Mouse (Mus musculus): ENCODE data around the gene Vill. TPM values are rescaled to one million over a fixed set of nuclear protein-coding genes. Genes with fewer than 3 reads are reported as not detected.

Gene Vill
- 4.2 TPM in 2 replicates for polyA plus RNA-seq (2015; fragmentation: Nextera tagmentation; extraction: Ambion mirVana)

GRCm38 (mm10) chr9:119052154-119052944 is at the start of gene Vill:
Vill (plus strand) TSS chr9:119052778.
- no peak within 1 kb of the TSS for H3K27ac ChIP-seq
- peak within 1 kb of the TSS; percentile 53; the same call in 1 of the 2 replicates for H3K9ac ChIP-seq
- H3K4me3 ChIP-seq: peak within 1 kb of the TSS; percentile 24
- peaks cover 30% of the 10 kb centered on the region for H3K27me3 ChIP-seq
- H3K9me3 ChIP-seq: no peaks in the 10 kb centered on the region
- H3K4me1 ChIP-seq (replicated peaks): peaks cover 14% of the 10 kb centered on the region
- no peaks in the 10 kb centered on the region for H3K36me3 ChIP-seq
- peak within 1 kb of the TSS; percentile 51 for H3K4me2 ChIP-seq
- ATAC-seq (ENCODE audit: low FRiP score): peak; percentile 64; the same call in 1 of the 2 replicates
- 18% methylated on average over 22 of the region's 22 CpGs for WGBS

DNA sequence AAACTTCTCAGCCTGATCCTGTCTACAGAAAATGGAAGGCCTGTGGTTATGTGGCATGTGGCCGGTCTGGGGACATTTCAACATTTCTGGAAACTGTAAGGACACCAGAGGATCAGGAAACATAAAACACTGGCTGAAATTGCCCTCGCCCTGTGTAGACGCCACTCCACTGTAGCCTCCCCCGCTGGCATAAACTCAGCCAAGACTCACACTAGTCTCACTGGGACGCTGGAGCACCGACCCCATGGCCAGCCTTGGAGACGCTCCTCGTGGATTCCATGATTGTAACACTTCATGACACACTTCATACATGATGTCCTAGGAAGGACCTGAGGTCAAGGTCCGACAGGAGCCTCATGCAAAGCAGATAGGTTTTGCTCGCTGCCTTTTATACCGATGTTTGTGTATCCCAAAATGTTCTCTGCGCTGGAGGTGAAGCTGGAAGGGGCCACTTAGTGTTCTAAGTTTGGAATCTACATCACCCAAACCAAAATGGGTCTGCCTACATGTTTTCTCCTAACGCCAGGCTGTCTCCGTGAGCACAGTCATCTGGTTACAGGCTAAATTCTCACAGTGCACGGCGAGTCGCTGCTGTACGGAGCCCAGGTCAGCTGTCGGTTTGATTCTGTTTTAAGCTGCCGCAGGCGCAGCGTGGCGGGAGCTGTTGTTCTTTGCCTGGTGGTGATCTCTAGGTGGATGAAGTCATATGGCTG is 48.4 kb upstream of the Vill start:
- H3K36me3 ChIP-seq: no peaks in the 10 kb centered on the region
- no peak overlapping the region for H3K4me3 ChIP-seq
- WGBS: 90% methylated on average over 23 of the region's 23 CpGs
- no peak for ATAC-seq (ENCODE audit: low FRiP score)
- H3K27ac ChIP-seq: no peak overlapping the region
- no peaks in the 10 kb centered on the region for H3K9me3 ChIP-seq
- H3K27me3 ChIP-seq: no peaks in the 10 kb centered on the region
- no peak overlapping the region for H3K9ac ChIP-seq
- no peak overlapping the region for H3K4me2 ChIP-seq
- H3K4me1 ChIP-seq (replicated peaks): peaks cover 30% of the 10 kb centered on the region

DNA sequence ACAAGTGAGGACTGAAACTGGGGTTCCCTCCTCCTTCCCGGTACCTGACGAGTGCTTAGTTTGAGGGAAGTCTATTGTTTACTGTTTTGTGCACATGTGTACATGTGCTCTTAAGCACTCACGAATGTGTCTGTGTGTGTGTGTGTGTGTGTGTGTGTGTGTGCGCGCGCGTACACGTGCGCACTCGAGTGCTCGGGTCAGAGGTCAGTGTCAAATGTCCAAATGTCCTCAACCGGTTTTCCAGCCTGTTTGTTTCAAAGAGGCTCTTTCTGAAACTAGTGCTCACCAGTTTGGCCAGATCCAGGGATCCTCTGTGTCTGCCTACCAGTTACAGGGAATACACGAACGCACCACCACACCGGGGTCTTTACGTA is 47.9 kb upstream of the Vill start:
- 86% methylated on average over 16 of the region's 16 CpGs for WGBS
- Histone ChIP-seq H3K4me2 (no peak overlapping the region), H3K27me3 (no peaks in the 10 kb centered on the region), H3K4me1 (replicated peaks) (peaks cover 32% of the 10 kb centered on the region), H3K36me3 (no peaks in the 10 kb centered on the region), H3K9me3 (no peaks in the 10 kb centered on the region), H3K4me3 (no peak overlapping the region), H3K9ac (no peak overlapping the region), H3K27ac (peak overlapping the region; percentile 23; the same call in 1 of the 2 replicates)
- no peak for ATAC-seq (ENCODE audit: low FRiP score)

DNA sequence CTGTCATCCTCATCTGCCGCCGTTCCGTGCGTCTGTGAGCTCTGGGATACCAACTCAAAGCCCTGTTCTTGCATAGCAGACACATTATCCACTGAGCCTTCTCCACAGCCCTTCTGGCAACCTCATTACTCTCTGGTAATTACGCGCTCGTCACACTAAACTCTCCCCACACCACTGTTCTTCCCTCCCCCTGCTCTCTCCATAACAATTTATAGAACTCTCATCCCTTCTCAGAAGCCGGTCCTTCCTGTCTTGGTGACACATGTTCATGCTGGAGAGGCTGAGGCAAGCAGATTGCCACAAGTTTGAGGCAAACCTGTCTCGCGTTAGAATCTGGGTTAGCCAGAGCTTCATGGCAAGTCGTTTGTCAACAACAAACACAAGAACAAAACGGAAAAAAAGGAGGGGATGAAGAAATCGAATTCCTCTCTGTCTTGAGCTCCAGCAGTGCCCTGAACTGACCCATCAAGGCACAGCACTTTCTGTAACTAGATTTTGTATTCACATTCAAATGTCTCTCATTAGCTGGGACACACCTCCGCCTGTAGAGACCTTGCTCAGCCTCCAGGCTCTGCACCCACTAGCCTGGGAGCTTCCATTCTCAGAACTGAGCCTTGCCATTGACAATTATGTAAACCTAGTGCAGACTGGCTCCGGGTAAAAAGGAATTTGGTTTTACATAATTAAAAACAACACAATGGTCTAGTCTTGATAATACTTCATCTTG is 47.1 kb upstream of the Vill start:
- H3K4me3 ChIP-seq: no peak overlapping the region
- no peaks in the 10 kb centered on the region for H3K36me3 ChIP-seq
- peaks cover 32% of the 10 kb centered on the region for H3K4me1 ChIP-seq (replicated peaks)
- H3K9ac ChIP-seq: no peak overlapping the region
- 59% methylated on average over 15 of the region's 15 CpGs for WGBS
- H3K9me3 ChIP-seq: no peaks in the 10 kb centered on the region
- H3K4me2 ChIP-seq: no peak overlapping the region
- no peaks in the 10 kb centered on the region for H3K27me3 ChIP-seq
- H3K27ac ChIP-seq: peak overlapping the region; percentile 23; the same call in 1 of the 2 replicates
- ATAC-seq (ENCODE audit: low FRiP score): no peak

- Histone ChIP-seq H3K9me3 (no peaks in the 10 kb centered on the region), H3K4me2 (no peak overlapping the region), H3K4me1 (replicated peaks) (peaks cover 32% of the 10 kb centered on the region), H3K27me3 (no peaks in the 10 kb centered on the region), H3K9ac (no peak overlapping the region), H3K4me3 (no peak overlapping the region), H3K36me3 (peaks cover 5% of the 10 kb centered on the region; the same call in 1 of the 2 replicates), H3K27ac (no peak overlapping the region)
- no peak for ATAC-seq (ENCODE audit: low FRiP score)
- 88% methylated on average over 10 of the region's 10 CpGs for WGBS
These were observed 45.3 kb upstream of the Vill start for GRCm38 (mm10) chr9:119007266-119007665.

DNA sequence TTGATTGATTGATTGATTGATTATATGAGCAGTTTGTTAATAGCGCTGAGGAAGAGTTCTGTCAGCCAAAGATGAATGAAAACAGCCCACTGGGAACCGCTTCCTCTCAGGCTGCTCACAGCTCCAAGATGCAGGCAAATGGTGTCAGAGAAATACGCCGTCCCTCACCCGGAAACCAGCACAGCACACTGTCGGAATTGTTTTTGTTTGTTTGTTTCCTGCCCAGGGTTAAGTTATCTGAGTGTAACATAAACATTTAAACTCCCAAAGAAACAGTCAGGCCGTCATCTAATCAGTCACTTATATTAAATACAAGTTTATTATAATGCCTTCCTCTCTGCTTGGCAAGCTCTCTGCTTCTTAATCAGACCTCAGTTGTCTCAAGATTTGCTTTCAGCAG is 43.7 kb upstream of the Vill start:
- H3K4me2 ChIP-seq: no peak overlapping the region
- peaks cover 14% of the 10 kb centered on the region for H3K36me3 ChIP-seq
- peaks cover 32% of the 10 kb centered on the region for H3K4me1 ChIP-seq (replicated peaks)
- H3K9ac ChIP-seq: no peak overlapping the region
- ATAC-seq (ENCODE audit: low FRiP score): no peak
- no peak overlapping the region for H3K27ac ChIP-seq
- no peak overlapping the region for H3K4me3 ChIP-seq
- no peaks in the 10 kb centered on the region for H3K9me3 ChIP-seq
- no peaks in the 10 kb centered on the region for H3K27me3 ChIP-seq
- 63% methylated on average over 7 of the region's 7 CpGs for WGBS

- no peak overlapping the region for H3K9ac ChIP-seq
- no peaks in the 10 kb centered on the region for H3K27me3 ChIP-seq
- WGBS: 83% methylated on average over 13 of the region's 13 CpGs
- no peak for ATAC-seq (ENCODE audit: low FRiP score)
- H3K9me3 ChIP-seq: no peaks in the 10 kb centered on the region
- H3K27ac ChIP-seq: no peak overlapping the region
- peaks cover 23% of the 10 kb centered on the region for H3K4me1 ChIP-seq (replicated peaks)
- H3K4me2 ChIP-seq: no peak overlapping the region
- H3K36me3 ChIP-seq: peaks cover 18% of the 10 kb centered on the region
- no peak overlapping the region for H3K4me3 ChIP-seq
These were observed 42.3 kb upstream of the Vill start for GRCm38 (mm10) chr9:119010156-119010710.

- no peak overlapping the region for H3K4me3 ChIP-seq
- no peak overlapping the region for H3K4me2 ChIP-seq
- peaks cover 31% of the 10 kb centered on the region for H3K36me3 ChIP-seq
- WGBS: 84% methylated on average over 7 of the region's 7 CpGs
- ATAC-seq (ENCODE audit: low FRiP score): no peak
- H3K27ac ChIP-seq: no peak overlapping the region
- no peaks in the 10 kb centered on the region for H3K9me3 ChIP-seq
- H3K27me3 ChIP-seq: no peaks in the 10 kb centered on the region
- H3K4me1 ChIP-seq (replicated peaks): no peaks in the 10 kb centered on the region
- H3K9ac ChIP-seq: no peak overlapping the region
These were observed 35.6 kb upstream of the Vill start for GRCm38 (mm10) chr9:119016785-119017507.

DNA sequence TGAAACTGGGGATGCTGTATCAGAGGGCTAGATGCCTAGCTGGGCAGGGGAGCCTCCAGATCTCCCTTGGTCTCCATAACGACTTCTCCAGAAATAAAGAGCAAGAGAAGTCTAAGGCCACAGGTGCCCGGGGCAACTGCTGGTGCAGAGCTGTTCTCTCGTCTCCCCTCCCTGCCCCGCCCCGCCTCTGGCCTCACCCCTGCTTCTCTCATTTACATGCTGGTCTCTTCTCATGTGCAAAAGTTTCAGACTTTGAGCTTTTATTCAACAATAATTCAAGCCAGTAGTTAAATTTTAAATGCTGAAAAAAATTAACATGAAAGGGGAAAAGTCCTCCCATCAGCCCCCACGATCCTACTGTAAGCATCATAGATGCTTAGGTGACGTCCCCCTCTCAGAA is 30.8 kb upstream of the Vill start:
- Histone ChIP-seq H3K4me1 (replicated peaks) (no peaks in the 10 kb centered on the region), H3K9ac (no peak overlapping the region), H3K27ac (no peak overlapping the region), H3K4me2 (no peak overlapping the region), H3K4me3 (no peak overlapping the region), H3K27me3 (no peaks in the 10 kb centered on the region), H3K9me3 (no peaks in the 10 kb centered on the region), H3K36me3 (peaks cover 14% of the 10 kb centered on the region)
- no peak for ATAC-seq (ENCODE audit: low FRiP score)
- WGBS: 80% methylated on average over 7 of the region's 7 CpGs

GRCm38 (mm10) chr9:119025263-119025662 is 27.3 kb upstream of the Vill start:
- Histone ChIP-seq H3K27ac (no peak overlapping the region), H3K4me3 (no peak overlapping the region), H3K36me3 (no peaks in the 10 kb centered on the region; the same call in 1 of the 2 replicates), H3K27me3 (no peaks in the 10 kb centered on the region), H3K9me3 (no peaks in the 10 kb centered on the region), H3K9ac (no peak overlapping the region), H3K4me1 (replicated peaks) (no peaks in the 10 kb centered on the region), H3K4me2 (no peak overlapping the region)
- ATAC-seq (ENCODE audit: low FRiP score): no peak
- WGBS: 85% methylated on average over 6 of the region's 6 CpGs

DNA sequence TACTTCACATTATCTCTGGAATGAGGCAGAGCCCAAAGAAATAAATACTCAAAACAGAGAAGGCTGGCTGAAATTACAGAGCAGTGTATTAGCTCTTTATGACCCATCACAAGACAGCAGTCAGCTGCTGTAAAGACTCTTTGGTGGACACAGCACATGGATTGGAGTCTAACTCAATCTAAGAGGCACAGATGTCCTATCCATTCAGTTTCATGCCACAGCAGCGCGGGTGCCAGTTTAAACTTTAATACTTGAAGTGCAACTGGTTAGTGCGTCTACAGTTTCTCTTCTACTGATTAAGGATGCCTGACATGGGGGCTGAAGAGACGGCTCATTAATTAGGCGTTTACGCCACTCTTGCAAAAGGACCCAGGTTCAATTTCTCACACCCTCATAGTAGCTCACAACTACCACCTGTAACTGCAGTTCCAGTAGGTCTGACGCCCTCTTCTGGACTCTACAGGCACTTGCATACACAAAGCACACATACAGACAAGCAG is 26.7 kb upstream of the Vill start:
- Histone ChIP-seq H3K4me3 (no peak overlapping the region), H3K9ac (no peak overlapping the region), H3K4me1 (replicated peaks) (no peaks in the 10 kb centered on the region), H3K36me3 (peaks cover under 1% of the 10 kb centered on the region; the same call in 1 of the 2 replicates), H3K4me2 (no peak overlapping the region), H3K9me3 (no peaks in the 10 kb centered on the region), H3K27me3 (no peaks in the 10 kb centered on the region), H3K27ac (no peak overlapping the region)
- 89% methylated on average over 7 of the region's 7 CpGs for WGBS
- ATAC-seq (ENCODE audit: low FRiP score): no peak
